Mouse (Mus musculus) MEL (cell line): ENCODE results near the gene Itpr2. TPM values are rescaled to one million over a fixed set of nuclear protein-coding genes. Genes with fewer than 3 reads are reported as not detected.

ENCODE experiments used
- DNase-seq: peaks from one replicate; pipeline ENCODE4 v3.0.0; 2011; ENCODE audit warnings: low read depth, low spot score
- H3K27ac ChIP-seq: 2 replicates; pipeline ENCODE4 v1.5.1; 2012; ENCODE audit warnings: low read depth, mild to moderate bottlenecking, control low read depth, low read length, moderate library complexity; ENCODE audit not compliant: control insufficient read depth
- H3K27me3 ChIP-seq, 2 experiments: fragments of 150-350 bp in 1 of 2; sonication (generic) in 1 of 2; 2 replicates each; pipeline ENCODE4 v1.6.1; 2012; ENCODE audit warnings: low read length in 2 of 2, mild to moderate bottlenecking in 2 of 2, improper control_type of control experiment in 1 of 2, moderate library complexity in 1 of 2; ENCODE audit not compliant: insufficient read depth in 2 of 2, control insufficient read depth in 1 of 2
- H3K36me3 ChIP-seq, 2 experiments: 2 replicates each; pipeline ENCODE4 v1.6.1; 2012 to 2014; ENCODE audit warnings: low read length in 2 of 2, improper control_type of control experiment in 1 of 2, inconsistent platforms in 1 of 2, mild to moderate bottlenecking in 1 of 2; ENCODE audit not compliant: insufficient read depth in 2 of 2, control insufficient read depth in 1 of 2
- H3K4me1 ChIP-seq, 2 experiments: fragments of 150-350 bp in 1 of 2; sonication (generic) in 1 of 2; 2 replicates each; pipeline ENCODE4 v1.6.1; 2012; ENCODE audit warnings: low read length in 2 of 2, improper control_type of control experiment in 1 of 2, mild to moderate bottlenecking in 1 of 2; ENCODE audit not compliant: insufficient read depth in 2 of 2, control insufficient read depth in 1 of 2
- H3K4me3 ChIP-seq, 2 experiments: fragments of 150-350 bp in 1 of 2; sonication (generic) in 1 of 2; 2 replicates each; pipeline ENCODE4 v1.5.1; 2012; ENCODE audit warnings: low read depth in 2 of 2, low read length in 2 of 2, mild to moderate bottlenecking in 2 of 2, moderate library complexity in 2 of 2, control low read depth in 1 of 2, improper control_type of control experiment in 1 of 2; ENCODE audit not compliant: control insufficient read depth in 1 of 2, insufficient read depth in 1 of 2
- H3K79me2 ChIP-seq: 2 replicates; pipeline ENCODE4 v1.6.1; 2012; ENCODE audit warnings: mild to moderate bottlenecking, low read length, moderate library complexity; ENCODE audit not compliant: control insufficient read depth, poor library complexity, insufficient read depth
- H3K9ac ChIP-seq: 2 replicates; pipeline ENCODE4 v1.6.1; 2012; ENCODE audit warnings: low read depth, mild to moderate bottlenecking, control low read depth, low read length, moderate library complexity; ENCODE audit not compliant: control insufficient read depth, poor library complexity, severe bottlenecking
- H3K9me3 ChIP-seq: fragments of 150-350 bp; sonication (generic); replicated peaks from 2 replicates; pipeline ENCODE4 v1.6.1; 2012; ENCODE audit warnings: mild to moderate bottlenecking, low read length, improper control_type of control experiment, moderate library complexity; ENCODE audit not compliant: insufficient read depth
- CHD1 ChIP-seq: IDR thresholded peaks from 2 replicates; pipeline ENCODE4 v1.6.1; 2012; ENCODE audit warnings: low read depth, mild to moderate bottlenecking, inconsistent platforms, low read length, improper control_type of control experiment
- CTCF ChIP-seq, 3 experiments: IDR thresholded peaks in 2 of 3; conservative IDR thresholded peaks in 1 of 3; 2 replicates each; pipeline ENCODE4 v1.5.1; 2011 to 2012; ENCODE audit warnings: low read length in 3 of 3, low read depth in 2 of 3, mild to moderate bottlenecking in 2 of 3, improper control_type of control experiment in 1 of 3, inconsistent platforms in 1 of 3, mixed read lengths in 1 of 3, moderate library complexity in 1 of 3; ENCODE audit not compliant: control insufficient read depth in 1 of 3, insufficient read depth in 1 of 3, poor library complexity in 1 of 3, severe bottlenecking in 1 of 3
- E2F4 ChIP-seq: IDR thresholded peaks from 2 replicates; pipeline ENCODE4 v1.6.1; 2011; ENCODE audit warnings: low read depth, low read length, improper control_type of control experiment, borderline replicate concordance
- ELF1 ChIP-seq: IDR thresholded peaks from 2 replicates; pipeline ENCODE4 v1.6.1; 2014; ENCODE audit warnings: low read depth, mild to moderate bottlenecking, inconsistent platforms, low read length, improper control_type of control experiment, moderate library complexity
- GABPA ChIP-seq: IDR thresholded peaks from 2 replicates; pipeline ENCODE4 v1.6.1; 2012; ENCODE audit warnings: low read depth, mild to moderate bottlenecking, inconsistent platforms, low read length, improper control_type of control experiment, moderate library complexity
- GATA1 ChIP-seq: IDR thresholded peaks from 2 replicates; pipeline ENCODE4 v1.6.1; 2011; ENCODE audit warnings: low read depth, low read length, improper control_type of control experiment
- KAT2A ChIP-seq: conservative IDR thresholded peaks from 2 replicates; pipeline ENCODE4 v1.6.1; 2012; ENCODE audit warnings: low read depth, low read length, improper control_type of control experiment, inconsistent platforms
- MAFK ChIP-seq: IDR thresholded peaks from 2 replicates; pipeline ENCODE4 v1.6.1; 2011; ENCODE audit warnings: low read depth, mild to moderate bottlenecking, low read length, improper control_type of control experiment, borderline replicate concordance
- MAZ ChIP-seq: IDR thresholded peaks from 2 replicates; pipeline ENCODE4 v1.6.1; 2012; ENCODE audit warnings: low read depth, mild to moderate bottlenecking, inconsistent platforms, low read length, improper control_type of control experiment
- MEF2A ChIP-seq: IDR thresholded peaks from 2 replicates; pipeline ENCODE4 v1.6.1; 2014; ENCODE audit warnings: low read depth, mild to moderate bottlenecking, inconsistent platforms, low read length, improper control_type of control experiment; ENCODE audit not compliant: poor library complexity, insufficient replicate concordance, severe bottlenecking; ENCODE audit errors: extremely low read depth
- NELFE ChIP-seq: IDR thresholded peaks from 2 replicates; pipeline ENCODE4 v1.6.1; 2011; ENCODE audit warnings: low read depth, low read length, improper control_type of control experiment
- NRF1 ChIP-seq: IDR thresholded peaks from 2 replicates; pipeline ENCODE4 v1.6.1; 2014; ENCODE audit warnings: low read depth, mild to moderate bottlenecking, inconsistent platforms, low read length, improper control_type of control experiment, moderate library complexity; ENCODE audit not compliant: poor library complexity, insufficient read depth, severe bottlenecking
- POLR2A ChIP-seq, 2 experiments: IDR thresholded peaks; 2 replicates each; pipeline ENCODE4 v1.6.1; 2011 to 2012; ENCODE audit warnings: low read length in 2 of 2, mild to moderate bottlenecking in 2 of 2, control low read depth in 1 of 2, improper control_type of control experiment in 1 of 2, low read depth in 1 of 2, moderate library complexity in 1 of 2; ENCODE audit not compliant: control insufficient read depth in 1 of 2, insufficient read depth in 1 of 2, poor library complexity in 1 of 2
- POLR2AphosphoS2 ChIP-seq: IDR thresholded peaks from 2 replicates; pipeline ENCODE4 v1.6.1; 2011; ENCODE audit warnings: low read length, improper control_type of control experiment
- RCOR1 ChIP-seq: IDR thresholded peaks from 2 replicates; pipeline ENCODE4 v1.6.1; 2012; ENCODE audit warnings: low read depth, mild to moderate bottlenecking, inconsistent platforms, low read length, improper control_type of control experiment
- SMC3 ChIP-seq: IDR thresholded peaks from 2 replicates; pipeline ENCODE4 v1.6.1; 2011; ENCODE audit warnings: low read depth, low read length, improper control_type of control experiment
- TAL1 ChIP-seq: IDR thresholded peaks from 2 replicates; pipeline ENCODE4 v1.6.1; 2012; ENCODE audit warnings: mild to moderate bottlenecking, inconsistent platforms, low read length, moderate library complexity, mixed read lengths
- TBP ChIP-seq: IDR thresholded peaks from 2 replicates; pipeline ENCODE4 v1.8.0; 2011; ENCODE audit warnings: low read depth, low read length, improper control_type of control experiment
- TCF12 ChIP-seq: IDR thresholded peaks from 2 replicates; pipeline ENCODE4 v1.6.1; 2014; ENCODE audit warnings: low read depth, mild to moderate bottlenecking, inconsistent platforms, low read length, improper control_type of control experiment, moderate library complexity
- UBTF ChIP-seq: IDR thresholded peaks from 2 replicates; pipeline ENCODE4 v1.6.1; 2012; ENCODE audit warnings: low read depth, mild to moderate bottlenecking, inconsistent platforms, low read length, improper control_type of control experiment, moderate library complexity, borderline replicate concordance; ENCODE audit not compliant: insufficient read depth
- USF2 ChIP-seq, 2 experiments: IDR thresholded peaks; 2 replicates each; pipeline ENCODE4 v1.6.1; 2011 to 2012; ENCODE audit warnings: improper control_type of control experiment in 2 of 2, low read length in 2 of 2, borderline replicate concordance in 1 of 2, inconsistent platforms in 1 of 2, low read depth in 1 of 2, mild to moderate bottlenecking in 1 of 2; ENCODE audit not compliant: insufficient read depth in 1 of 2
- ZKSCAN1 ChIP-seq: IDR thresholded peaks from 2 replicates; pipeline ENCODE4 v1.6.1; 2012; ENCODE audit warnings: low read depth, mild to moderate bottlenecking, inconsistent platforms, low read length, improper control_type of control experiment, moderate library complexity
- ZNF384 ChIP-seq: IDR thresholded peaks from 2 replicates; pipeline ENCODE4 v1.6.1; 2012; ENCODE audit warnings: low read depth, mild to moderate bottlenecking, inconsistent platforms, low read length, improper control_type of control experiment
- polyA plus RNA-seq, 2 experiments: library from polyadenylated mRNA; stranded (reverse) in 1 of 2; unstranded in 1 of 2; fragments of >175 nt in 1 of 2; fragments of >200 nt in 1 of 2; gene quantifications; 2 replicates each; pipeline versions ENCODE4 v1.2.1 to v1.2.4; 2012; ENCODE audit warnings: low replicate concordance in 2 of 2, low read depth in 1 of 2; ENCODE audit not compliant: insufficient read length in 2 of 2, insufficient read depth in 1 of 2, missing spikeins in 1 of 2
- total RNA-seq: library from RNA; depleted of rRNA; stranded (reverse); fragments of 300-350 nt; gene quantifications from 2 replicates; pipeline ENCODE4 v1.2.3, GENCODE M21; 2012

Gene Itpr2
- total and polyA plus RNA-seq, 3 experiments: 1.5 to 3.0 TPM; not detected in 1

- H3K36me3 ChIP-seq: peaks cover 0 to 2% of the 10 kb centered on the region in 2 experiments; a peak in 1 of 4 replicates
- no peaks in the 10 kb centered on the region for H3K79me2 ChIP-seq
- no peak overlapping the region for H3K27ac ChIP-seq
- H3K9ac ChIP-seq: no peak overlapping the region
- H3K27me3 ChIP-seq: no peaks in the 10 kb centered on the region
- no peaks in the 10 kb centered on the region for H3K9me3 ChIP-seq
- TF ChIP-seq POLR2AphosphoS2: no peak
- H3K4me1 ChIP-seq: no peaks in the 10 kb centered on the region
- H3K4me3 ChIP-seq: no peak overlapping the region
- no peak for DNase-seq
Observed at GRCm38 (mm10) chr6:146158717-146159116, 343.3 kb downstream of the Itpr2 start.

GRCm38 (mm10) chr6:146157983-146158535 lies 344.0 kb downstream of the Itpr2 start:
- H3K9me3 ChIP-seq: no peaks in the 10 kb centered on the region
- no peak overlapping the region for H3K9ac ChIP-seq
- no peaks in the 10 kb centered on the region for H3K4me1 ChIP-seq
- H3K27me3 ChIP-seq: no peaks in the 10 kb centered on the region
- no peak overlapping the region for H3K27ac ChIP-seq
- H3K79me2 ChIP-seq: no peaks in the 10 kb centered on the region
- no peak for DNase-seq
- H3K36me3 ChIP-seq: peaks cover 0 to 2% of the 10 kb centered on the region in 2 experiments; a peak in 1 of 4 replicates
- H3K4me3 ChIP-seq: no peak overlapping the region
- no peak for TF ChIP-seq RCOR1
- TF ChIP-seq NRF1: no peak
- TF ChIP-seq MEF2A: no peak
- TF ChIP-seq UBTF: no peak
- TF ChIP-seq MAZ: no peak
- no peak for TF ChIP-seq ZNF384
- TF ChIP-seq MAFK: no peak
- no peak for TF ChIP-seq ELF1
- TF ChIP-seq CTCF (IDR thresholded peaks at IDR 0.05 in 2 of 3, conservative IDR thresholded peaks at IDR 0.05 in 1 of 3; ENCODE audit: control insufficient read depth in 1 of 3, insufficient read depth in 1 of 3, low read depth in 2 of 3, low read length in 3 of 3, poor library complexity in 1 of 3, severe bottlenecking in 1 of 3): no peak
- no peak for TF ChIP-seq NELFE
- TF ChIP-seq CHD1: no peak
- TF ChIP-seq, all 39 proteins: peak for 0

DNA sequence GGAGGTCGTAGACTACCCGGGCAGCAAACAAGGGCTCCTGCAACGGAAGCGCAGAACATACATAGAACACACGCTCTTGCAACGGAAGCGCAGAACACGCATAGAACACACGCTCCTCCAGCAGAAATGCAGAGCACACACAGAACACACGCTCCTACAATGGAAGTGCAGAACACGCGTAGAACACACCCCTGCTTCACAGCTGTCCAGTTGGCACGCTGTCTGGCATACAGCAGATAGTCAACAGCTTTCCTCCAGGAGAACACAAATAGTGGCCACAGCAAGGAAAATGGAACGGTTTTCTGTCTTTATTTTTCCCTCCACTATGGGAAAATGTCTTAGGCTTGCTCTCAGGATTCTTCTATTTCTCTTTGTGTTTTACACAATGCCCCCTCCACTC lies 344.9 kb downstream of the Itpr2 start:
- no peak overlapping the region for H3K4me3 ChIP-seq
- H3K36me3 ChIP-seq: peaks cover 0 to 2% of the 10 kb centered on the region in 2 experiments; a peak in 1 of 4 replicates
- H3K27me3 ChIP-seq: no peaks in the 10 kb centered on the region
- no peak for DNase-seq
- no peak overlapping the region for H3K27ac ChIP-seq
- TF ChIP-seq TBP: no peak
- TF ChIP-seq TCF12: no peak
- TF ChIP-seq CTCF (IDR thresholded peaks at IDR 0.05 in 2 of 3, conservative IDR thresholded peaks at IDR 0.05 in 1 of 3; ENCODE audit: control insufficient read depth in 1 of 3, insufficient read depth in 1 of 3, low read depth in 2 of 3, low read length in 3 of 3, poor library complexity in 1 of 3, severe bottlenecking in 1 of 3): no peak
- TF ChIP-seq ZNF384: no peak
- no peak for TF ChIP-seq E2F4
- TF ChIP-seq GATA1: no peak
- TF ChIP-seq SMC3: no peak
- no peak for TF ChIP-seq KAT2A
- TF ChIP-seq TAL1: no peak
- TF ChIP-seq POLR2A (IDR thresholded peaks at IDR 0.05; ENCODE audit: control insufficient read depth in 1 of 2, insufficient read depth in 1 of 2, low read depth in 1 of 2, low read length in 2 of 2, poor library complexity in 1 of 2): no peak
- TF ChIP-seq USF2 (IDR thresholded peaks at IDR 0.05; ENCODE audit: borderline replicate concordance in 1 of 2, insufficient read depth in 1 of 2, low read depth in 1 of 2, low read length in 2 of 2): no peak
- TF ChIP-seq ELF1: no peak
- no peak for TF ChIP-seq MAFK
- TF ChIP-seq MAZ: no peak
- TF ChIP-seq ZKSCAN1: no peak
- TF ChIP-seq GABPA: no peak
- TF ChIP-seq, all 39 proteins: peak for 0
- H3K9ac ChIP-seq: no peak overlapping the region
- no peaks in the 10 kb centered on the region for H3K9me3 ChIP-seq
- H3K79me2 ChIP-seq: no peaks in the 10 kb centered on the region
- H3K4me1 ChIP-seq: no peaks in the 10 kb centered on the region
